Mouse (Mus musculus): ENCODE data around the gene Tssc4. TPM values are rescaled to one million over a fixed set of nuclear protein-coding genes. Genes with fewer than 3 reads are reported as not detected.
A peak's percentile ranks its signal among the peaks of the same experiment; 100 is the strongest.

The Tssc4 gene
- polyA plus RNA-seq, 2 experiments, result 65.0 to 130 TPM

GRCm38 (mm10) chr7:143053008-143053899 lies 15.8 kb upstream of the Tssc4 start:
- Histone ChIP-seq H3K27ac (replicated peaks; ENCODE audit: low read depth, low read length) (peak overlapping the region; percentile 92), H3K4me1 (ENCODE audit: control insufficient read depth, insufficient read depth, low read length) (peaks cover 42% of the 10 kb centered on the region), H3K9me3 (ENCODE audit: control insufficient read depth, low read length) (no peaks in the 10 kb centered on the region), H3K27me3 (ENCODE audit: control insufficient read depth, insufficient read depth, low read length) (no peaks in the 10 kb centered on the region), H3K4me3 (replicated peaks; ENCODE audit: low read length) (peak overlapping the region; percentile 99), H3K4me2 (replicated peaks; ENCODE audit: low read depth, low read length, severe bottlenecking) (peak overlapping the region; percentile 94), H3K36me3 (ENCODE audit: control insufficient read depth, insufficient read depth, low read length) (peaks cover 24% of the 10 kb centered on the region), H3K9ac (ENCODE audit: low read depth, low read length, severe bottlenecking) (peak overlapping the region; percentile 94)
- DNase-seq (ENCODE audit: low spot score), result peak; percentile 89
- peak; percentile 82 for ATAC-seq (ENCODE audit: low FRiP score, low read depth)
- no peak for TF ChIP-seq POLR2A (IDR thresholded peaks at IDR 0.05; ENCODE audit: borderline replicate concordance, extremely low read depth, insufficient read depth, insufficient read length)
- 0% methylated on average over 39 of the region's 46 CpGs for WGBS

- DNase-seq (ENCODE audit: low spot score) (no peak), ATAC-seq (ENCODE audit: low FRiP score, low read depth) (no peak)
- 46% methylated on average over 11 of the region's 11 CpGs for WGBS
- no peak for TF ChIP-seq POLR2A (IDR thresholded peaks at IDR 0.05; ENCODE audit: borderline replicate concordance, extremely low read depth, insufficient read depth, insufficient read length)
- Histone ChIP-seq H3K27me3 (ENCODE audit: control insufficient read depth, insufficient read depth, low read length) (no peaks in the 10 kb centered on the region), H3K4me3 (replicated peaks; ENCODE audit: low read length) (peak overlapping the region; percentile 99), H3K27ac (replicated peaks; ENCODE audit: low read depth, low read length) (no peak overlapping the region), H3K9ac (ENCODE audit: low read depth, low read length, severe bottlenecking) (peak overlapping the region; percentile 94), H3K36me3 (ENCODE audit: control insufficient read depth, insufficient read depth, low read length) (peaks cover 29% of the 10 kb centered on the region), H3K4me1 (ENCODE audit: control insufficient read depth, insufficient read depth, low read length) (peaks cover 50% of the 10 kb centered on the region), H3K4me2 (replicated peaks; ENCODE audit: low read depth, low read length, severe bottlenecking) (peak overlapping the region; percentile 94), H3K9me3 (ENCODE audit: control insufficient read depth, low read length) (no peaks in the 10 kb centered on the region)
These were observed 15.0 kb upstream of the Tssc4 start for GRCm38 (mm10) chr7:143053961-143054611.

- Histone ChIP-seq H3K27ac (replicated peaks; ENCODE audit: low read depth, low read length) (no peak overlapping the region), H3K4me2 (replicated peaks; ENCODE audit: low read depth, low read length, severe bottlenecking) (peak overlapping the region; percentile 94), H3K4me3 (replicated peaks; ENCODE audit: low read length) (peak overlapping the region; percentile 99), H3K27me3 (ENCODE audit: control insufficient read depth, insufficient read depth, low read length) (no peaks in the 10 kb centered on the region), H3K4me1 (ENCODE audit: control insufficient read depth, insufficient read depth, low read length) (peaks cover 50% of the 10 kb centered on the region), H3K9ac (ENCODE audit: low read depth, low read length, severe bottlenecking) (peak overlapping the region; percentile 94), H3K36me3 (ENCODE audit: control insufficient read depth, insufficient read depth, low read length) (peaks cover 29% of the 10 kb centered on the region), H3K9me3 (ENCODE audit: control insufficient read depth, low read length) (no peaks in the 10 kb centered on the region)
- 39% methylated on average over 3 of the region's 3 CpGs for WGBS
- DNase-seq (ENCODE audit: low spot score) (no peak), ATAC-seq (ENCODE audit: low FRiP score, low read depth) (no peak)
- no peak for TF ChIP-seq POLR2A (IDR thresholded peaks at IDR 0.05; ENCODE audit: borderline replicate concordance, extremely low read depth, insufficient read depth, insufficient read length)
These were observed 14.5 kb upstream of the Tssc4 start for GRCm38 (mm10) chr7:143054612-143054965.

GRCm38 (mm10) chr7:143055001-143055400 lies 14.0 kb upstream of the Tssc4 start:
- Histone ChIP-seq H3K9ac (ENCODE audit: low read depth, low read length, severe bottlenecking) (peak overlapping the region; percentile 94), H3K4me1 (ENCODE audit: control insufficient read depth, insufficient read depth, low read length) (peaks cover 50% of the 10 kb centered on the region), H3K27ac (replicated peaks; ENCODE audit: low read depth, low read length) (no peak overlapping the region), H3K4me2 (replicated peaks; ENCODE audit: low read depth, low read length, severe bottlenecking) (peak overlapping the region; percentile 94), H3K4me3 (replicated peaks; ENCODE audit: low read length) (peak overlapping the region; percentile 99), H3K27me3 (ENCODE audit: control insufficient read depth, insufficient read depth, low read length) (no peaks in the 10 kb centered on the region), H3K9me3 (ENCODE audit: control insufficient read depth, low read length) (no peaks in the 10 kb centered on the region), H3K36me3 (ENCODE audit: control insufficient read depth, insufficient read depth, low read length) (peaks cover 32% of the 10 kb centered on the region)
- DNase-seq (ENCODE audit: low spot score) (no peak), ATAC-seq (ENCODE audit: low FRiP score, low read depth) (no peak)
- no peak for TF ChIP-seq POLR2A (IDR thresholded peaks at IDR 0.05; ENCODE audit: borderline replicate concordance, extremely low read depth, insufficient read depth, insufficient read length)
- 88% methylated on average over 3 of the region's 3 CpGs for whole genome bisulfite sequencing

GRCm38 (mm10) chr7:143055499-143056186 lies 13.4 kb upstream of the Tssc4 start:
- peaks cover 38% of the 10 kb centered on the region for H3K36me3 ChIP-seq (ENCODE audit: control insufficient read depth, insufficient read depth, low read length)
- no peaks in the 10 kb centered on the region for H3K27me3 ChIP-seq (ENCODE audit: control insufficient read depth, insufficient read depth, low read length)
- 84% methylated on average over 11 of the region's 11 CpGs for WGBS
- H3K4me2 ChIP-seq (replicated peaks; ENCODE audit: low read depth, low read length, severe bottlenecking), result peak overlapping the region; percentile 94
- TF ChIP-seq POLR2A (IDR thresholded peaks at IDR 0.05; ENCODE audit: borderline replicate concordance, extremely low read depth, insufficient read depth, insufficient read length), result no peak
- ATAC-seq (ENCODE audit: low FRiP score, low read depth) (no peak), DNase-seq (ENCODE audit: low spot score) (no peak)
- no peaks in the 10 kb centered on the region for H3K9me3 ChIP-seq (ENCODE audit: control insufficient read depth, low read length)
- no peak overlapping the region for H3K27ac ChIP-seq (replicated peaks; ENCODE audit: low read depth, low read length)
- peak overlapping the region; percentile 99 for H3K4me3 ChIP-seq (replicated peaks; ENCODE audit: low read length)
- peak overlapping the region; percentile 94; the same call in 1 of the 2 replicates for H3K9ac ChIP-seq (ENCODE audit: low read depth, low read length, severe bottlenecking)
- peaks cover 50% of the 10 kb centered on the region for H3K4me1 ChIP-seq (ENCODE audit: control insufficient read depth, insufficient read depth, low read length)

Measured in limb, embryonic 14.5 days (tissue).